Mouse (Mus musculus) brain, adult 2 months (tissue): ENCODE results near the gene Olfr554.
"Not testable (repeated sequence)": the region's sequence is repeated elsewhere in the genome, so short reads cannot be mapped to it uniquely, and the experiment has no call there.

Source experiments
- DNase-seq: peaks from one replicate; pipeline ENCODE4 v3.0.0; 2011; ENCODE audit warnings: low read depth, low spot score

Gene Olfr554

GRCm38 (mm10) chr7:102638132-102638531, at the start of gene Olfr554:
Gene Olfr554, plus strand, starts transcription at chr7:102638432.
- no peak for DNase-seq

- DNase-seq, result no peak
Observed at GRCm38 (mm10) chr7:102591786-102592185, 46.4 kb upstream of the Olfr554 start, which contains the start of gene Olfr551. Gene Olfr551, minus strand, starts transcription at chr7:102591886.

GRCm38 (mm10) chr7:102597378-102598031, 40.7 kb upstream of the Olfr554 start, which contains the start of gene Olfr552:
Gene Olfr552, plus strand, starts transcription at chr7:102597770.
- DNase-seq, result peak; percentile 17

DNA sequence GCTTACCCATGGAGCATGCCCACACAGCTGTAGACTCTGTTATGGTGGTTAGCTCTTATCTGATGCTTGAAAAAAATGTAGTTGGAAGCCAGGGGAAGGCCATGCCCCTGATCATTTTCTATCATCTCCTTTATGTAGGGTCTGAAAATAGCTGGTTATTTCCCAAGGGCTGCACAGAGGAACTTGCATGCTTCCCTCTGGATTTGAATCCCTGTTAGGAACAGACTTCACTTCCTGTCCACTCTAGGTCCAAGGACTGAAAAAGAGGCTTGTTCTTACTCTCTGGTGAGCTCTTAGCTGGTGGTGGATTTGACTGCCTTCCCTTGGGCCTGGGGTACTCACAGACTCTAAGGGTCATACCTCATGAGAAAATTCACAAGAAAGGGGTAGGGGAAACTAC, 20.1 kb upstream of the Olfr554 start, which contains the start of gene Olfr553:
Gene Olfr553, minus strand, starts transcription at position 101 of the 400 bp plus-strand sequence.
- no peak for DNase-seq

GRCm38 (mm10) chr7:102619608-102620007, 18.6 kb upstream of the Olfr554 start:
- peak; percentile 14 for DNase-seq

GRCm38 (mm10) chr7:102620368-102620767, 17.9 kb upstream of the Olfr554 start:
- DNase-seq, result not testable (repeated sequence)

GRCm38 (mm10) chr7:102636665-102637064, 1.6 kb upstream of the Olfr554 start:
- DNase-seq, result peak; percentile 61

DNA sequence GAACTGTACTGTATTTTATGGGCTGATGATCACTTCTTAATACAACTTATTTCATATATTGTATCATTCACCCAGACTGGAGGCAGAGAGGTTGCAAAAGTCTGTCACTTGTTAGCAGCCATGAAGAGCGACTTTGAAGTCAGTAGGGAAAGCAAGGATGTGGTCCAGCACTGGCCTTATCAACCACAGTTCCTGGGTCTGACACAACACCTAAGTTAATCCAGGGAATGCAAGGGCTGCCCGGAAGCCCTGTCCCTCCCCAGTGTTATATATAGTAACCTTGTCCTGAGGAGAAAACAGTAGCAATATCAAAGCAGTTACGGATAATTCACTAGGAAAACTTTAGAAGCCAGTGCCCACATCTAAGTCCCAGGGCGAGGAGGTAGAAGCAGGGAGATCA, 6.7 kb downstream of the Olfr554 start:
- DNase-seq, result not testable (repeated sequence)

DNA sequence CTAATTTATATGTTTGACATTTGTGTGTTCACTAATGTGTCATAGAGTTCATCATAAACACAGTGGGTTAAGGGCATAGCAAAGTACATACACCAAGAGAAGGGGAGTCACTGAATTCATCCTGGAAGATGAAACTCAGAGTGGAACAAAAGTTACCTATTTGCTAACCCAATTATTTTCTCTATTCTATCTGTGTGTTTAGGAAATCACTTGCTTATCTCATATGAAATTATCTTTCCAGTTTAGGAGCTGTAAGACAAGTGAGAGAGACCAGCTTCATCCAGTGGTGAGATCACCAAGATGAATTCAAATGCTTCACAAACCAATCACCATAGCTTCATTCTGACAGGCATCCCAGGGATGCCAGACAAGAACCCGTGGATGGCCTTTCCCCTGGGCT, 20.3 kb downstream of the Olfr554 start, which contains the start of gene Olfr555:
Gene Olfr555, plus strand, starts transcription at position 301 of the 400 bp plus-strand sequence.
- no peak for DNase-seq

- DNase-seq, result no peak
Observed at GRCm38 (mm10) chr7:102664599-102664998, 26.4 kb downstream of the Olfr554 start, which contains the start of gene Olfr556. Gene Olfr556, plus strand, starts transcription at chr7:102664899.

- peak; percentile 17 for DNase-seq
Observed at GRCm38 (mm10) chr7:102665378-102665777, 27.1 kb downstream of the Olfr554 start.

GRCm38 (mm10) chr7:102676225-102676624, 38.0 kb downstream of the Olfr554 start:
- DNase-seq, result no peak

DNA sequence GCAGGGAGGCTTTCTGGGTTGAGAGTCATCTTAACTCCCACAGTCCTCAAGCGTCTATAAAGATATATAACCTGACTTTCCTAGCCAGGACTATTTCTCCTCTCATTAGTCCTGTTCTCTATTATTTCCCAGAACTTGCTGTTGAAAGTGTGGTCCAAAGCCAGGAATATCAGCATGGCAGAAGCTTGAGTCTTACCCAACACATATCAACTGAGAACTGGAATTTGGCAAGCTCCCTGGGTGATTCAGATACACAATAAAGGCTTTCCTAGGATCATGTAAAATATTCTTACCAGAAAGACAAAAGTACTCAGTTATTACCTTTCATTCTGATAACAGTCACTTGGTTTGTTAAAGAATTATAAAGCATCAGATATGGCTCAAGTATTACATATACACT, 43.7 kb downstream of the Olfr554 start:
- peak; percentile 8 for DNase-seq

GRCm38 (mm10) chr7:102686944-102687501, 48.8 kb downstream of the Olfr554 start, which contains the start of gene Trim68:
Gene Trim68, minus strand, starts transcription at chr7:102687327.
- peak; percentile 95 for DNase-seq
